Mouse (Mus musculus) heart, embryonic 11.5 days (tissue): ENCODE measurements around the gene Scn3b. TPM values are rescaled to one million over a fixed set of nuclear protein-coding genes. Genes with fewer than 3 reads are reported as not detected.
A peak's percentile ranks its signal among the peaks of the same experiment; 100 is the strongest.

ENCODE experiments used
- ATAC-seq: fragments of 200-750 bp; cut with Nextera tagmentation; replicated peaks from 2 replicates; pipeline ENCODE4 v1.8.0; 2017; ENCODE audit warnings: moderate library complexity; ENCODE audit not compliant: insufficient number of reproducible peaks, low FRiP score, low TSS enrichment
- H3K27ac ChIP-seq: fragments of 300-500 bp; sonication (generic); 2 replicates; pipeline ENCODE4 v1.5.1; 2014; ENCODE audit warnings: mild to moderate bottlenecking, low read depth, low read length
- H3K27me3 ChIP-seq: fragments of 300-500 bp; sonication (generic); 2 replicates; pipeline ENCODE4 v1.6.1; 2014; ENCODE audit warnings: mild to moderate bottlenecking, low read length, mixed read lengths; ENCODE audit not compliant: control insufficient read depth, insufficient read depth
- H3K36me3 ChIP-seq: fragments of 300-500 bp; sonication (generic); 2 replicates; pipeline ENCODE4 v1.6.1; 2014; ENCODE audit warnings: mild to moderate bottlenecking, low read length, moderate library complexity, mixed read lengths; ENCODE audit not compliant: control insufficient read depth, insufficient read depth
- H3K4me1 ChIP-seq: fragments of 300-500 bp; sonication (generic); 2 replicates; pipeline ENCODE4 v1.6.1; 2014; ENCODE audit warnings: low read length; ENCODE audit not compliant: control insufficient read depth, insufficient read depth
- H3K4me2 ChIP-seq: fragments of 300-500 bp; sonication (generic); 2 replicates; pipeline ENCODE4 v1.6.1; 2014; ENCODE audit warnings: mild to moderate bottlenecking, moderate library complexity
- H3K4me3 ChIP-seq: fragments of 300-500 bp; sonication (generic); 2 replicates; pipeline ENCODE4 v1.5.1; 2014; ENCODE audit warnings: low read depth, low read length
- H3K9ac ChIP-seq: fragments of 300-500 bp; sonication (generic); 2 replicates; pipeline ENCODE4 v1.6.1; 2014; ENCODE audit warnings: mild to moderate bottlenecking, low read depth, low read length, moderate library complexity
- H3K9me3 ChIP-seq: fragments of 300-500 bp; sonication (generic); replicated peaks from 2 replicates; pipeline ENCODE4 v1.6.1; 2016; ENCODE audit warnings: low read length; ENCODE audit not compliant: control insufficient read depth
- WGBS: fragments of 180-500 bp; shearing (Covaris S2); extraction: QIAGEN DNeasy Blood & Tissue Kit; methylation state at CpG from one replicate; pipeline ENCODE4 v1.1.7; 2014; ENCODE audit not compliant: insufficient replicate concordance; 5-methylcytosine and 5-hydroxymethylcytosine counted together
- polyA plus RNA-seq: library from polyadenylated mRNA; unstranded; fragments of >200 nt; fragmentation: Nextera tagmentation; extraction: Ambion mirVana; gene quantifications from 2 replicates; pipeline ENCODE4 v1.2.1, GENCODE M21; 2014

Scn3b gene
- polyA plus RNA-seq, 1 experiment from 2014 or later, result 0.44 TPM

DNA sequence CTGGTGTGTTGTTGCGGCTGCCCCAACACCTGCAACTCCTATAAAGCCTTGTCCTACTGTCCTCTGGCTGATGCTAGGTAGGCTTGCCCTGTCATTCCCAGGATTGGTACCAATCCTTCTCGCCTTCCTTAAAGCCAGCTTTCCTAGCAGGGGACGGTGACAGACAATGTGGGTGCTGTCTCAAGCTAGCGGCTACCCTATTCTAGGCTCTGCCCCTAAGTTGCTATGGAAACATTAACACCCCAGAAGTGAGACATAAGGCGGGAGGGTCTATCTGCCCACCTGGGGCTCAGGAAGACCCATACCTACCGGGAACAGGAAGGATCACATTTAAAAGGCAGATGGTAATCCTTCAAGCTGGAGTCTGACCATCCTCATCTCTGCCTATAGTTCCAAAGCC is 54.8 kb downstream of the Scn3b start:
- Histone ChIP-seq H3K27me3 (no peaks in the 10 kb centered on the region), H3K9me3 (no peaks in the 10 kb centered on the region), H3K9ac (no peak overlapping the region), H3K36me3 (no peaks in the 10 kb centered on the region), H3K4me3 (no peak overlapping the region), H3K27ac (no peak overlapping the region), H3K4me2 (no peak overlapping the region), H3K4me1 (peaks cover 32% of the 10 kb centered on the region)
- ATAC-seq, result no peak
- 63% methylated on average over 6 of the region's 6 CpGs for WGBS

DNA sequence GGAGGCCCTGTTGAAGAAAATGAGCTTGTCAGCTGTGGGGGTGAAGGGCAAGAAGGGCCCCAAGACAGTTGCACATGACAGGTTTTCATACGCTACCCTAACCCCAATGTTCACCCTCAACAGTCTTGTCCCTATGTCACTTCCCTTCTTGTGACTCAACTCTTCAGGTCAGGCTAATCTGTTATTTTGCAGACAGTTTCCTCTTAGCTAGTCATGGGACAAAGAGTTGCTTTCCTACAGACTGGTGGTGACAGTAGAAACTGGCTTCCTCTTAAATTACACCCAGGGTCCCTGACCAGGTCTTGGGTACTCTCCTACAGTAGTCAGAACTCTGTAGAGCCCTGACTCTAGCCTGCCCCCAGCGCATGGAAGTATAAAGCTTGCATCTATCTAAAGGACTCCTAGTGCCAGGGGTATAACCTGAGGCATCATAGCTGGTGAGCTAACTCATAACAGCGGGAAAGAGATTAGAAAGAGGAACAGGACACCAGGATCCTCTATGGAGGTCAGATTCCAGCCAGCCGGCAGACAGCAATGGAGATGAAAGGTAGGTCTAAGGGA is 55.3 kb downstream of the Scn3b start:
- no peak overlapping the region for H3K4me2 ChIP-seq
- WGBS, result 72% methylated on average over 4 of the region's 4 CpGs
- no peak overlapping the region for H3K27ac ChIP-seq

GRCm38 (mm10) chr9:40324826-40325225 is 55.8 kb downstream of the Scn3b start:
- H3K9me3 ChIP-seq, result no peaks in the 10 kb centered on the region
- ATAC-seq, result no peak
- no peak overlapping the region for H3K27ac ChIP-seq
- peaks cover 32% of the 10 kb centered on the region for H3K4me1 ChIP-seq
- 79% methylated on average over 6 of the region's 6 CpGs for WGBS
- no peak overlapping the region for H3K4me3 ChIP-seq
- H3K4me2 ChIP-seq, result peak overlapping the region; percentile 38
- no peak overlapping the region for H3K9ac ChIP-seq
- no peaks in the 10 kb centered on the region for H3K27me3 ChIP-seq
- H3K36me3 ChIP-seq, result no peaks in the 10 kb centered on the region

More for the DNA sequence above, 55.3 kb downstream of the Scn3b start:
- Histone ChIP-seq H3K9me3 (no peaks in the 10 kb centered on the region), H3K27me3 (no peaks in the 10 kb centered on the region), H3K36me3 (no peaks in the 10 kb centered on the region), H3K9ac (no peak overlapping the region), H3K4me1 (peaks cover 32% of the 10 kb centered on the region), H3K4me3 (no peak overlapping the region)
- ATAC-seq, result no peak

DNA sequence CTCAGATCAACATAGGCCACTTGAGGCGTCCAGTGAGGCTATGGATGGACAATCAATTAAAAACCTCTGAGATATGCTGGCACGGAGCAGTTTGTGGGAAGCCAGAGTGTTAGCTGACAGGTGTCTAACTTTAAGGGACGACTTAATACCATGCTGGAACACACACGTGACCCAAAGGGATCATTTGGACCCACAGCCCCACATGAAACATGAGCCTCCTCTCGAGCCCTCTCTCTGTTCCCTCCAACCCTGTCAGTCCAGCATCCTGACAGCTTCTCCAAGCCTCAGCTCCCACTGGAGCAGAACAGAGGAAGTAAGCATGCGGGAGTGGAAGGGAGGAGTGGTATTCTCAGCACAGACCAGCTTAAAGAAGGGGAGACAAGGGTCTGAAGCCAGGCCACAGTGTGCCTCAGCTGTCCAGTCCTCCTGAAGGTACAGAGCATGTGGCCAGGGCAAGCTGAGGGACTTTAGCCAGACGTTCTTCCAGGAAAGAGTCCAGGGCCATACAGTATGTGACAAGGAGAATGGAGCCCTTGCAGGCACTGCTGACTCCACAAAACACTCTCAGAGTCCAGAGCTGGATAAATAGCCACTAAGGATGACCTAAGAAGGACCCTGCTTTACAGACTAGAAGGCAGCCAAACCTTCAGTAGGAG is 57.4 kb downstream of the Scn3b start:
- no peaks in the 10 kb centered on the region for H3K27me3 ChIP-seq
- peak overlapping the region; percentile 38 for H3K4me2 ChIP-seq
- no peak overlapping the region; the same call in 1 of the 2 replicates for H3K9ac ChIP-seq
- H3K9me3 ChIP-seq, result no peaks in the 10 kb centered on the region
- ATAC-seq, result no peak
- no peak overlapping the region for H3K27ac ChIP-seq
- WGBS, result 39% methylated on average over 7 of the region's 7 CpGs
- peaks cover 24% of the 10 kb centered on the region for H3K4me1 ChIP-seq
- H3K36me3 ChIP-seq, result no peaks in the 10 kb centered on the region
- H3K4me3 ChIP-seq, result no peak overlapping the region

- H3K9ac ChIP-seq, result no peak overlapping the region
- no peak overlapping the region for H3K4me2 ChIP-seq
- peaks cover 13% of the 10 kb centered on the region for H3K4me1 ChIP-seq
- H3K9me3 ChIP-seq, result no peaks in the 10 kb centered on the region
- no peaks in the 10 kb centered on the region for H3K36me3 ChIP-seq
- H3K4me3 ChIP-seq, result no peak overlapping the region
- H3K27me3 ChIP-seq, result no peaks in the 10 kb centered on the region
- no peak overlapping the region for H3K27ac ChIP-seq
- 57% methylated on average over 19 of the region's 19 CpGs for WGBS
- peak; percentile 74; the same call in 1 of the 2 replicates for ATAC-seq
These were observed 61.8 kb downstream of the Scn3b start for GRCm38 (mm10) chr9:40330609-40331382.

GRCm38 (mm10) chr9:40331411-40332286 is 62.6 kb downstream of the Scn3b start:
- Histone ChIP-seq H3K36me3 (no peaks in the 10 kb centered on the region), H3K27ac (no peak overlapping the region), H3K4me1 (peaks cover 4% of the 10 kb centered on the region), H3K9me3 (no peaks in the 10 kb centered on the region), H3K4me3 (no peak overlapping the region), H3K27me3 (no peaks in the 10 kb centered on the region), H3K9ac (no peak overlapping the region), H3K4me2 (no peak overlapping the region)
- WGBS, result 83% methylated on average over 15 of the region's 15 CpGs
- ATAC-seq, result no peak

GRCm38 (mm10) chr9:40332326-40332725 is 63.3 kb downstream of the Scn3b start:
- Histone ChIP-seq H3K36me3 (no peaks in the 10 kb centered on the region), H3K27me3 (no peaks in the 10 kb centered on the region), H3K9ac (no peak overlapping the region), H3K4me2 (no peak overlapping the region), H3K9me3 (no peaks in the 10 kb centered on the region), H3K4me3 (no peak overlapping the region), H3K27ac (no peak overlapping the region), H3K4me1 (no peaks in the 10 kb centered on the region)
- ATAC-seq, result no peak
- WGBS, result 85% methylated on average over 4 of the region's 4 CpGs
